Mouse (Mus musculus) induced T-regulatory cell, adult 2 months (primary cell): ENCODE measurements at regions not wholly inside any gene's neighbourhood (a gene's known extent, or its start where the extent isn't known, plus 50 kb on each side); places are given as distances from the start of the nearest gene placed in this dataset.

Experiments
- DNase-seq: peaks from one replicate; pipeline ENCODE4 v3.0.0-alpha.2; 2012; ENCODE audit warnings: low read depth

DNA sequence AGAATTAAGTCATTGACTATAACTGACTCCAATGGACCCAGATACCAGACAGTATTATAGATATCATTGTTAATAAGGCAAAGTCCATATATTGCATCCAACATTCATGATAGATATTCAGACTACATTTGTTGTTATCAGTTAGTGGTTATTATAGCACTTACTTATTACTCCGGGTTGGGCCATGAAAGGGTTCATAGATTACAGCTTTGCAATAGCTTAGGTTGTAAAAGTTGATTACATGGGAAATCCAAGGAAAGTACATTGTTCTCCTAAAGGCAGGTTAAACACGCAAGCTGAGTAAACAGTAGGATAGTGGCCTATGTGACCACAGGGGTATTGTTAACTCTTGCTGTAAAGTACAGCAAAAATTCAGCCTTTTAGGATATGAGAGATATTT lies 89.3 kb upstream of the Actbl2 start:
- DNase-seq, result no peak

DNA sequence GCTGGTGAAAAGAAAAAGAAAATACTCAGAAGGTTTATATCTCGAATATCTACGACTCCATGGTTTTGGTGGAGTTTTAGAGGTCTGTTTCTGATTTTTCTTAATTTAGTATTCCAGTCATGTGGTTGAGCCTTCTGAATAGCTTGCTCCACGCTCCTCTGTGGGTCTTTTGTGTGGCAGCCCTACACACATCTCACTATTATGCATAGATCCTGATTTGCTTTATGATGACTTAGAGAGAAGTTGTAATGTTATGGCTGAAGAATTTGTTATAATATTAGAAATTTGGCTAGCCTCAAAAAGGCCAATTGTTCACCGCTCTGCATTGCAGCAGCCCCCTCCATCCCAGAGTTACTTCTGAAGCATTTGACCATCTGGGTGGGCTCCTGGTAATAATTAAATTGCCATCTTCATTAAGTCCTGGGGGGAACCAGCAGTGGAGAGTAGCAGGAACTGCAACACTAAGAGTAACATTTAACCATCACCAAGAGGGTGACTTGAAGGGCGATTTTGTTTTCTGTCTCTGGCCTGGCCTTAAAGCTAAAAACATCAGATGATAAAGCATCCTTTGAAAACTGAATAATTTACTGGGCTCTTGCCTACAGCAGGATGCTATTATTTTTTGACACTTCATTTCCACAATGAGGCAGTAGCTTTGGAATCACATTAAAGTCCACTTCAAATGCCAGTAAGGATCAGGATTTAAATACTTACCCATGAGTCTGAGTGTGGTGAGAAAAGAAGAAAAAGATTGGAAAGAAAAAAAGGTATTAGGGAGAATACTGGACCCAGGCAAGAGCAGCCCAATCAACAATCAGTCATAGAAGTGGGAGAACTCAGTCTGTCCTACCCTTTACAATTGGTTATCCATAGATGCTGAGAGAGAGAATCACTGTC lies 84.3 kb upstream of the Actbl2 start:
- DNase-seq, result no peak

DNA sequence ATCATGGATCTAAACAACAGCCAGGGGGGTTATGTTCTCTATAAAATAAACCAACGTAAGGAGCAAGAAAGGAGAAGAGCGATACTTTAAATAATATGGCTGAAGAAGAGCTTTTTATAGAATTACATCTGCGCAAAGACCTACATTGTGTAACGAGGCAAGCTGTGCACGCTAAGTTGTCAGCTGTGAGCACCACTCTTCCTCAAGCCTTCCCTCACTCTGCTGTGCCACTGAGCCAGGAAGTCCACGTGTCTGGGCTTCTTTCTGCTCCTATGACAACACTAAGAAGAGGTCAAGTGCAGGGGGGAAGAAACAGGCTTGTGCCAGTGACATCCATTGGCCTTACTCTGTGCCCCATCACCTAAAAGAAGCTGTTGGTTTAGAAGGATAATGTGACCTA lies 75.6 kb upstream of the Actbl2 start:
- DNase-seq, result no peak

DNA sequence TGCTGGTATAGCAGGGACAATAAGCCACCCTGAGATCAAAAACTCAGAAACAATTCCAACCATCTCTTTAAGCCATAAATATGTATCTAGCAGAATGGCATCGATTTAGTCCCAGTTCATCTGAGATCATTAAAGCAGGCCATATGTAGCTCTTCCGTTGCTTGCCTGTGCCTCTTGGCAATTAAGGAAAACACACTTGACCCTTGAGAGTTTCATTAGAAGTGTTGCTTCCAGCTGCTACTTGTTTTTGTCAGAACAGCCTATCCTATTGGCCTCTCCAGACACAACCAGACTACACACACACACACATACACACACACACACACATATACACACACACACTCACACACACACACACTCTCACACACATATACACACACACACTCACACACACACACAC lies 71.5 kb upstream of the Actbl2 start:
- DNase-seq, result no peak

- no peak for DNase-seq
Observed at GRCm38 (mm10) chr13:111185799-111186198, 69.0 kb upstream of the Actbl2 start.

GRCm38 (mm10) chr13:111186833-111187232 lies 68.0 kb upstream of the Actbl2 start:
- DNase-seq, result no peak

- DNase-seq, result no peak
Observed at GRCm38 (mm10) chr13:111193919-111194318, 60.9 kb upstream of the Actbl2 start.

- no peak for DNase-seq
Observed at GRCm38 (mm10) chr13:111194337-111194736, 60.5 kb upstream of the Actbl2 start.

DNA sequence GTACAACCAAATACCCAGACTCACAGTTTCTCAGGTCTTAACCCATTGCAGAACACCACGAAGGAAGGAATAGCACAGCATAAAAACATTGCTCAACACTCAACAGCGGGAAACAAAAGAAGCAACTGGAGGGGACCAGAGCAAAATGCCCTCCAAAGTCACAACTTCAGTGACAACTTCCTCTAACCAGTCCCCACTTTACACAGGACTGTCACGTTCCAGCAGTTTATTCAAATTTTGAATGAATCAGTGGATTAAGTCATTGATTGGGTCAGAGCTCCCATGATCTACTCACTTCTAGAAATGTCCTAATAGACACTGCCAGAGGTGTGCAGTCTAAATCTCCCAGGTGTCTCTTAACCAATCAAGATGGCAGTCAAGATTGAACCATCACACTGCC lies 53.3 kb upstream of the Actbl2 start:
- DNase-seq, result no peak

- no peak for DNase-seq
Observed at GRCm38 (mm10) chr13:111204580-111205285, 50.1 kb upstream of the Actbl2 start.
